Mouse (Mus musculus) hindbrain, embryonic 11.5 days (tissue): Measurements from ENCODE around the gene Ncoa7. TPM values are rescaled to one million over a fixed set of nuclear protein-coding genes. Genes with fewer than 3 reads are reported as not detected.
A peak's percentile ranks its signal among the peaks of the same experiment; 100 is the strongest.
"Not testable (repeated sequence)": the region's sequence is repeated elsewhere in the genome, so short reads cannot be mapped to it uniquely, and the experiment has no call there.

Experiments
- ATAC-seq: fragments of 200-750 bp; cut with Nextera tagmentation; 2 replicates; pipeline ENCODE4 v1.8.0; 2017; ENCODE audit warnings: mild to moderate bottlenecking, moderate TSS enrichment, moderate library complexity; ENCODE audit not compliant: low FRiP score
- DNase-seq: peaks from one replicate; pipeline ENCODE4 v3.0.0-alpha.2; 2015; ENCODE audit warnings: low spot score
- H3K27ac ChIP-seq: fragments of 300-500 bp; sonication (generic); 2 replicates; pipeline ENCODE4 v1.5.1; 2014; ENCODE audit warnings: mild to moderate bottlenecking, low read depth, low read length
- H3K27me3 ChIP-seq: fragments of 300-500 bp; sonication (generic); 2 replicates; pipeline ENCODE4 v1.6.1; 2014; ENCODE audit warnings: mild to moderate bottlenecking, low read length, moderate library complexity, mixed read lengths; ENCODE audit not compliant: control insufficient read depth, insufficient read depth
- H3K36me3 ChIP-seq: fragments of 300-500 bp; sonication (generic); 2 replicates; pipeline ENCODE4 v1.6.1; 2014; ENCODE audit warnings: mild to moderate bottlenecking, low read length, moderate library complexity, mixed read lengths; ENCODE audit not compliant: control insufficient read depth, insufficient read depth
- H3K4me1 ChIP-seq: fragments of 300-500 bp; sonication (generic); replicated peaks from 2 replicates; pipeline ENCODE4 v1.6.1; 2014; ENCODE audit warnings: low read length, mixed read lengths; ENCODE audit not compliant: control insufficient read depth, insufficient read depth
- H3K4me2 ChIP-seq: fragments of 300-500 bp; sonication (generic); replicated peaks from 2 replicates; pipeline ENCODE4 v1.6.1; 2014; ENCODE audit warnings: mild to moderate bottlenecking, low read depth, low read length
- H3K4me3 ChIP-seq: fragments of 300-500 bp; sonication (generic); 2 replicates; pipeline ENCODE4 v1.5.1; 2014; ENCODE audit warnings: low read depth, low read length
- H3K9ac ChIP-seq: fragments of 300-500 bp; sonication (generic); 2 replicates; pipeline ENCODE4 v1.6.1; 2014; ENCODE audit warnings: low read depth, low read length
- H3K9me3 ChIP-seq: fragments of 300-500 bp; sonication (generic); 2 replicates; pipeline ENCODE4 v1.6.1; 2016; ENCODE audit warnings: low read length; ENCODE audit not compliant: control insufficient read depth
- whole genome bisulfite sequencing: fragments of 180-500 bp; shearing (Covaris S2); extraction: QIAGEN DNeasy Blood & Tissue Kit; methylation state at CpG from one replicate; pipeline ENCODE4 v1.1.7; 2014; 5-methylcytosine and 5-hydroxymethylcytosine counted together
- polyA plus RNA-seq: library from polyadenylated mRNA; unstranded; fragments of >200 nt; fragmentation: Nextera tagmentation; extraction: Ambion mirVana; gene quantifications from 2 replicates; pipeline ENCODE4 v1.2.1, GENCODE M21; 2014

Ncoa7 gene
- polyA plus RNA-seq, 1 experiment from 2014 or later: 9.3 TPM

- no peak overlapping the region for H3K4me2 ChIP-seq
- ATAC-seq: no peak
- H3K27ac ChIP-seq: no peak overlapping the region
- H3K9me3 ChIP-seq: no peaks in the 10 kb centered on the region
- 92% methylated on average over 3 of the region's 3 CpGs for WGBS
- no peak overlapping the region for H3K4me3 ChIP-seq
- no peak for DNase-seq
- H3K4me1 ChIP-seq: no peaks in the 10 kb centered on the region
- no peaks in the 10 kb centered on the region for H3K36me3 ChIP-seq
- H3K27me3 ChIP-seq: no peaks in the 10 kb centered on the region
- H3K9ac ChIP-seq: no peak overlapping the region
Measured at GRCm38 (mm10) chr10:30791016-30791415, 12.1 kb downstream of the Ncoa7 start.

GRCm38 (mm10) chr10:30789521-30789920, 13.6 kb downstream of the Ncoa7 start:
- Histone ChIP-seq H3K27me3 (no peaks in the 10 kb centered on the region), H3K4me1 (no peaks in the 10 kb centered on the region), H3K9me3 (no peaks in the 10 kb centered on the region), H3K9ac (no peak overlapping the region), H3K36me3 (no peaks in the 10 kb centered on the region), H3K4me2 (no peak overlapping the region), H3K27ac (no peak overlapping the region), H3K4me3 (no peak overlapping the region)
- no peak for ATAC-seq
- DNase-seq: no peak
- 98% methylated on average over 5 of the region's 5 CpGs for WGBS

- no peaks in the 10 kb centered on the region for H3K4me1 ChIP-seq
- no peaks in the 10 kb centered on the region for H3K36me3 ChIP-seq
- DNase-seq: no peak
- ATAC-seq: no peak
- H3K27ac ChIP-seq: no peak overlapping the region
- no peak overlapping the region for H3K4me2 ChIP-seq
- no peaks in the 10 kb centered on the region for H3K9me3 ChIP-seq
- H3K9ac ChIP-seq: no peak overlapping the region
- 95% methylated on average over 1 of the region's 1 CpGs for WGBS
- H3K4me3 ChIP-seq: no peak overlapping the region
- H3K27me3 ChIP-seq: no peaks in the 10 kb centered on the region
Measured at GRCm38 (mm10) chr10:30788340-30788721, 14.8 kb downstream of the Ncoa7 start.

DNA sequence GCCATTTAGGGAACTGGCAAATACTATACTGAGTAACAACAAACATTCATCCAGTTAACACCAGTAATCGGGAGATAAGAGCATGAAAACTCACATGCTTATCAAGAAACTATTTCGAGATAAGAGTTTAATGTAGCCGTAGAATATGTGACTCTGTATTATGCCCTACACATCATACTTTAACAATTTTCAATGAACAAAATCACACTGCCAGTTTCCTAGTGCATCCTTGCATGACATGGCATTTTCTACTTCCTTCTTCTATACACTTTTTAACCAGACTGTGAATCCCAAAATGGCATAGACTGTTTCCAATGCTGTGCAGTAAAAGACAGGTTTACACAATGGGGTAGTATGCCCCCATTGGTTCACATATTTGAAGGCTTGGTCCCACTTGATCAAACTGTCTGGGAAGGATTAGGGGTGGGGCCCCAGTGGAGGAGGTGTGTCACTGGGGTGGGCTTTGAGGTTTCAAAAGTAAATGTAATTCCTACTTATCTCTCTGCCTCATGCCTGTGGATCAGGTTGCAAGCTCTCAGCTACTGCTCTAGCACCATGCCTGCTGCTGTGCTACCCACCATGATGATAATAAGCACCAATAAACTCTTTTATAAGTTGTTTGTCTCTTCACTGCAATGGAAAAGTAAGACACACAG, 15.3 kb downstream of the Ncoa7 start:
- Histone ChIP-seq H3K27ac (no peak overlapping the region), H3K4me2 (no peak overlapping the region), H3K9ac (no peak overlapping the region), H3K36me3 (no peaks in the 10 kb centered on the region), H3K27me3 (no peaks in the 10 kb centered on the region), H3K4me1 (no peaks in the 10 kb centered on the region), H3K4me3 (no peak overlapping the region), H3K9me3 (no peaks in the 10 kb centered on the region)
- 99% methylated on average over 3 of the region's 3 CpGs for WGBS
- ATAC-seq (no peak), DNase-seq (no peak)

DNA sequence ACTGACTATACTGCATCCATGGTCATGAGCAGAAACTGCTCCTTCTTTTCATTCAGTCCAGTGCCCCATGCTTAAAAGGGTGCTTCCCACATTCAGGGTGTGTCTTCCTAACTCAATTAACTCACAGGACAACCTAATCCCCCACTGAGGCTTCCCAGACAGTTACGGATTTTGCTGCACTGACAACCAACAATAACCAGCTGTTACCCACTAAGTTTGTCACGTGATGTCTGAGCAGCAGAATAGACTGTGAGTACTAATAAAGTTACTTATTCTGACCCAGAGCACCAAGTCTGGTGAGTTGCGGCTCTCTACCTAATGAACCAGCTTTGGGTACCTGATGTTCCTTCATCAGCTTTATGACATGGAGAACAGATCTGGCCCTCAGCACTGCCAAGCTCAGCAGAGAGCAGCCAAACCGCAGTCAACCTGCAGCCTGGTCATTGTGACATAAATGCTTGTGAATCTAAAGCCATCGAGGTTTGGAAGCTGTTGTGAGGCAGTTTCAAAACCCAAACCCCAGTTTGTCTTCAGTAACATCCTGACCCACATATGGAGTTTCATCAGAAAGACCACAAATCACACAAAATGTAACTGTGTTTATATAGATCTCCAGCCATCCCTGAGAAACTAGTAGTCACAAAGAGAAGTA, 16.9 kb downstream of the Ncoa7 start:
- 89% methylated on average over 5 of the region's 5 CpGs for WGBS
- no peak overlapping the region for H3K4me3 ChIP-seq
- no peak overlapping the region for H3K9ac ChIP-seq
- no peaks in the 10 kb centered on the region for H3K4me1 ChIP-seq
- ATAC-seq (no peak), DNase-seq (no peak)
- H3K9me3 ChIP-seq: no peaks in the 10 kb centered on the region
- H3K36me3 ChIP-seq: no peaks in the 10 kb centered on the region
- no peaks in the 10 kb centered on the region for H3K27me3 ChIP-seq
- H3K27ac ChIP-seq: no peak overlapping the region
- no peak overlapping the region for H3K4me2 ChIP-seq

GRCm38 (mm10) chr10:30780921-30781320, 22.2 kb downstream of the Ncoa7 start:
- not testable (repeated sequence) for H3K4me1 ChIP-seq, H3K4me2 ChIP-seq, H3K4me3 ChIP-seq, H3K36me3 ChIP-seq, H3K9me3 ChIP-seq, ATAC-seq, H3K9ac ChIP-seq, DNase-seq, H3K27me3 ChIP-seq, H3K27ac ChIP-seq
- 92% methylated on average over 9 of the region's 9 CpGs for WGBS

- no peaks in the 10 kb centered on the region for H3K4me1 ChIP-seq
- H3K4me2 ChIP-seq: no peak overlapping the region
- H3K36me3 ChIP-seq: no peaks in the 10 kb centered on the region
- H3K9me3 ChIP-seq: no peaks in the 10 kb centered on the region
- H3K27me3 ChIP-seq: no peaks in the 10 kb centered on the region
- ATAC-seq (no peak), DNase-seq (no peak)
- H3K9ac ChIP-seq: no peak overlapping the region
- H3K4me3 ChIP-seq: no peak overlapping the region
- H3K27ac ChIP-seq: no peak overlapping the region
- WGBS: 74% methylated on average over 3 of the region's 3 CpGs
Measured at GRCm38 (mm10) chr10:30778240-30778639, 24.9 kb downstream of the Ncoa7 start.

DNA sequence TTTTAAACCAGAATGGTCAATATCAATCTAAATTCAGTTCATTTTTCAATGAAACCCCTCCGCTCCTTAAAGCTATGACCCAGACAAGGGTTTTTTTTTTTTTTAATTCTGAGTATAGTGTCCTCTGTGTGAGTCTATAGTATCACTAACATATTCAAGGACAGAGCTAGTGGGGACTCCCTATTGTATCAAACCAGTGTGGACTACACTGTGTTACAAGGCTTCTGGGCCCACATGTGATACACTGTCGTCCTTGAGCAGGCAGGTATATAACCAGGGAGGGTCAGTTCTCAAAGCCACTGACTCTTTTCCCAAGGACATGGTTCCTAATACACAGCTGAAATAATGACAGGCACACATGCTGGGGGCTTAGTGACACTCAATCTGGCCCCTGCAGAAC, 27.1 kb downstream of the Ncoa7 start:
- H3K4me3 ChIP-seq: no peak overlapping the region
- H3K9ac ChIP-seq: no peak overlapping the region
- ATAC-seq: 0 out of 2 replicates have a peak, but pooled peaks have one; percentile 26
- no peaks in the 10 kb centered on the region for H3K9me3 ChIP-seq
- no peak overlapping the region for H3K27ac ChIP-seq
- H3K27me3 ChIP-seq: no peaks in the 10 kb centered on the region
- no peak for DNase-seq
- H3K4me1 ChIP-seq: no peaks in the 10 kb centered on the region
- no peak overlapping the region for H3K4me2 ChIP-seq
- WGBS: 90% methylated on average over 2 of the region's 2 CpGs
- no peaks in the 10 kb centered on the region for H3K36me3 ChIP-seq

DNA sequence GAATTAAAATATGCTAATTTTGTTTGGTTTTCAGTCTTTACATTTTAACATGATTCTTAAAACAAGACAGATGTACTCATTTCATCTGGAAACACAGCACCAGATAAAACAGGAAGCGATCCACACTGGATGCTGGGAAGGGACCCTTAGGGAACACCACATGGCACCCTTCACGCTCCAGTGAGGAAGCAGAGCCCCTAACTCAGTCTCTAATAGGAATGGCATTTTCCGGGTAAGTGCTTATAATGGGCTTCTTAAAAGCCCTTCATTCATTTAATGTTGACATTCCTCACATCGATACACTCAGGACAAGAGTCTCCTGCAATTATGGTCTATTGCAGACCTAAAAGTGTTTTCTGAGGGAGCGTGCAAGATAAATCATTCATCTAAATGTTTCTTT, 27.6 kb downstream of the Ncoa7 start:
- 74% methylated on average over 5 of the region's 5 CpGs for WGBS
- Histone ChIP-seq H3K27ac (no peak overlapping the region), H3K4me1 (no peaks in the 10 kb centered on the region), H3K9ac (no peak overlapping the region), H3K4me3 (no peak overlapping the region), H3K27me3 (no peaks in the 10 kb centered on the region), H3K36me3 (no peaks in the 10 kb centered on the region), H3K4me2 (no peak overlapping the region), H3K9me3 (no peaks in the 10 kb centered on the region)
- DNase-seq: no peak
- ATAC-seq: peak; percentile 77
